Mouse (Mus musculus) c-Kit-positive CD71-positive TER-119-negative erythroid progenitor cells, embryonic 14.5 days (primary cell): ENCODE measurements around the gene Ergic3.

Experiments
- DNase-seq: peaks from one replicate; pipeline ENCODE4 v3.0.0-alpha.2; 2013; ENCODE audit warnings: low read depth

Ergic3 gene

GRCm38 (mm10) chr2:156066126-156066525 is 58.3 kb downstream of the Ergic3 start:
- DNase-seq = no peak
